Mouse (Mus musculus) central nervous system, embryonic 14 days (tissue): ENCODE data around the gene a. TPM values are rescaled to one million over a fixed set of nuclear protein-coding genes. Genes with fewer than 3 reads are reported as not detected.

ENCODE experiments used
- polyA plus RNA-seq: library from polyadenylated mRNA; depleted of rRNA; stranded (reverse); fragments of >200 nt; gene quantifications from 2 replicates; pipeline ENCODE4 v1.2.3, GENCODE M21; 2012; rRNA removed

Gene a
- 7.2 and 7.8 TPM in 2 replicates for polyA plus RNA-seq

GRCm38 (mm10) chr2:154790656-154791483 is at the start of gene a, which contains the start of gene Raly:
TSS of gene a (plus strand) at chr2:154791402.
TSS of gene Raly (plus strand) at chr2:154791096.

GRCm38 (mm10) chr2:154769930-154770329 is 21.3 kb upstream of the a start, which contains the start of gene Gm14214:
TSS of gene Gm14214 (minus strand) at chr2:154770030.

GRCm38 (mm10) chr2:154892201-154893044 is 101.2 kb downstream of the a start, which contains the start of gene Eif2s2:
TSS of gene Eif2s2 (minus strand) at chr2:154892935.

GRCm38 (mm10) chr2:155018251-155018755 is 227.1 kb downstream of the a start, which contains the start of gene Gm14226:
TSS of gene Gm14226 (plus strand) at chr2:155018266.

GRCm38 (mm10) chr2:155073978-155074765 is 283.0 kb downstream of the a start, which contains the start of gene Ahcy:
TSS of gene Ahcy (minus strand) at chr2:155074497.

Other genes with a start within 250 kb of the a start
- gene 1700003F12Rik, start 244.3 kb upstream of the a start, polyA plus RNA-seq: 0.68 and 0.70 TPM in 2 replicates
- 0.07 and 0.10 TPM in 2 replicates for gene Actl10, start 239.6 kb upstream of the a start, polyA plus RNA-seq
- 13.5 and 17.8 TPM in 2 replicates for gene Necab3, start 232.5 kb upstream of the a start, polyA plus RNA-seq
- 21.2 and 22.4 TPM in 2 replicates for gene E2f1, start 221.5 kb upstream of the a start, polyA plus RNA-seq
- 10.3 and 11.8 TPM in 2 replicates for gene Pxmp4, start 187.7 kb upstream of the a start, polyA plus RNA-seq
- 13.8 and 14.3 TPM in 2 replicates for gene Zfp341, start 178.1 kb upstream of the a start, polyA plus RNA-seq
- 0.31 and 0.66 TPM in 2 replicates for gene 4930519P11Rik, start 178.0 kb upstream of the a start, polyA plus RNA-seq
- 208 and 217 TPM in 2 replicates for gene Chmp4b, start 139.7 kb upstream of the a start, polyA plus RNA-seq
- not detected in 2 replicates for gene Gm14214, start 21.4 kb upstream of the a start, polyA plus RNA-seq
- gene Raly, start 306 bp upstream of the a start, polyA plus RNA-seq: 304 and 334 TPM in 2 replicates
- 68.4 and 72.1 TPM in 2 replicates for gene Eif2s2, start 101.5 kb downstream of the a start, polyA plus RNA-seq
- gene Gm14226, start 226.9 kb downstream of the a start, polyA plus RNA-seq: 0.20 and 0.41 TPM in 2 replicates